Mouse (Mus musculus) forebrain, postnatal 0 days (tissue): ENCODE measurements around the gene Wnt9a. TPM values are rescaled to one million over a fixed set of nuclear protein-coding genes. Genes with fewer than 3 reads are reported as not detected.
"Not testable (repeated sequence)": the region's sequence is repeated elsewhere in the genome, so short reads cannot be mapped to it uniquely, and the experiment has no call there.

Source experiments
- ATAC-seq: fragments of 200-750 bp; cut with Nextera tagmentation; 2 replicates; pipeline ENCODE4 v1.8.0; 2017; ENCODE audit warnings: mild to moderate bottlenecking, moderate library complexity
- DNase-seq: peaks from one replicate; pipeline ENCODE4 v3.0.0-alpha.2; 2015
- H3K27ac ChIP-seq: fragments of 300-500 bp; sonication (generic); 2 replicates; pipeline ENCODE4 v1.5.1; 2014; ENCODE audit warnings: low read depth, mild to moderate bottlenecking, antibody characterized with exemption, low read length, moderate library complexity, mixed read lengths
- H3K27me3 ChIP-seq: fragments of 300-500 bp; sonication (generic); 2 replicates; pipeline ENCODE4 v1.6.1; 2014; ENCODE audit warnings: mild to moderate bottlenecking, low read length, mixed read lengths; ENCODE audit not compliant: insufficient read depth
- H3K36me3 ChIP-seq: fragments of 300-500 bp; sonication (generic); 2 replicates; pipeline ENCODE4 v1.6.1; 2014; ENCODE audit warnings: mild to moderate bottlenecking, moderate library complexity; ENCODE audit not compliant: insufficient read depth
- H3K4me1 ChIP-seq: fragments of 300-500 bp; sonication (generic); 2 replicates; pipeline ENCODE4 v1.6.1; 2014; ENCODE audit warnings: antibody characterized with exemption; ENCODE audit not compliant: insufficient read depth
- H3K4me2 ChIP-seq: fragments of 300-500 bp; sonication (generic); 2 replicates; pipeline ENCODE4 v1.6.1; 2014; ENCODE audit warnings: low read depth, mild to moderate bottlenecking, moderate library complexity
- H3K4me3 ChIP-seq: fragments of 300-500 bp; sonication (generic); 2 replicates; pipeline ENCODE4 v1.5.1; 2014; ENCODE audit warnings: low read depth, low read length, mixed read lengths
- H3K9ac ChIP-seq: fragments of 300-500 bp; sonication (generic); 2 replicates; pipeline ENCODE4 v1.6.1; 2014; ENCODE audit warnings: mild to moderate bottlenecking
- H3K9me3 ChIP-seq: fragments of 300-500 bp; sonication (generic); 2 replicates; pipeline ENCODE4 v1.6.1; 2016; ENCODE audit warnings: low read length
- CTCF ChIP-seq: sonication (generic); IDR thresholded peaks from 2 replicates; pipeline ENCODE4 v1.5.1; 2016; ENCODE audit warnings: antibody characterized with exemption, control low read depth, low read depth
- WGBS: fragments of 180-500 bp; shearing (Covaris S2); extraction: QIAGEN DNeasy Blood & Tissue Kit; methylation state at CpG from one replicate; pipeline ENCODE4 v1.1.7; 2014; 5-methylcytosine and 5-hydroxymethylcytosine counted together
- polyA plus RNA-seq: library from polyadenylated mRNA; unstranded; fragments of >200 nt; fragmentation: Nextera tagmentation; extraction: Ambion mirVana; gene quantifications from 2 replicates; pipeline ENCODE4 v1.2.1, GENCODE M21; 2015
- total RNA-seq: library from RNA; depleted of rRNA; stranded (reverse); fragments of >200 nt; gene quantifications from 2 replicates; pipeline ENCODE4 v1.2.3, GENCODE M21; 2014

Gene Wnt9a
- total and polyA plus RNA-seq, 2 experiments from 2014 or later, result 2.6 to 5.6 TPM

- H3K9ac ChIP-seq, result no peak overlapping the region
- H3K36me3 ChIP-seq, result no peaks in the 10 kb centered on the region
- TF ChIP-seq CTCF, result no peak
- H3K9me3 ChIP-seq, result no peaks in the 10 kb centered on the region
- peaks cover 32% of the 10 kb centered on the region for H3K27me3 ChIP-seq
- no peak for ATAC-seq
- H3K27ac ChIP-seq, result no peak overlapping the region
- no peak for DNase-seq
- no peaks in the 10 kb centered on the region for H3K4me1 ChIP-seq
- no peak overlapping the region for H3K4me3 ChIP-seq
- WGBS, result 19% methylated on average over 14 of the region's 14 CpGs
- H3K4me2 ChIP-seq, result no peak overlapping the region
Observed at GRCm38 (mm10) chr11:59284146-59284545, 22.6 kb upstream of the Wnt9a start.

- DNase-seq (no peak), ATAC-seq (no peak)
- no peak overlapping the region for H3K27ac ChIP-seq
- no peak overlapping the region for H3K4me2 ChIP-seq
- H3K4me1 ChIP-seq, result no peaks in the 10 kb centered on the region
- no peak for TF ChIP-seq CTCF
- no peak overlapping the region for H3K9ac ChIP-seq
- H3K4me3 ChIP-seq, result no peak overlapping the region
- H3K27me3 ChIP-seq, result peaks cover 69% of the 10 kb centered on the region
- H3K36me3 ChIP-seq, result no peaks in the 10 kb centered on the region
- H3K9me3 ChIP-seq, result no peaks in the 10 kb centered on the region
- under 1% methylated on average over 24 of the region's 25 CpGs for WGBS
Observed at GRCm38 (mm10) chr11:59289706-59290105, 17.0 kb upstream of the Wnt9a start.

GRCm38 (mm10) chr11:59290702-59291303 is 15.9 kb upstream of the Wnt9a start, which contains the start of gene Wnt3a:
TSS of gene Wnt3a (minus strand) at chr11:59290752.
- H3K4me3 ChIP-seq, result peak within 1 kb of the TSS; percentile 24
- DNase-seq, result no peak
- H3K27ac ChIP-seq, result no peak within 1 kb of the TSS
- no peaks in the 10 kb centered on the region for H3K9me3 ChIP-seq
- 2% methylated on average over 53 of the region's 60 CpGs for WGBS
- H3K27me3 ChIP-seq, result peaks cover 65% of the 10 kb centered on the region
- H3K4me1 ChIP-seq, result no peaks in the 10 kb centered on the region
- peak within 1 kb of the TSS; percentile 44 for H3K4me2 ChIP-seq
- no peak for TF ChIP-seq CTCF
- H3K9ac ChIP-seq, result 0 out of 2 replicates have a peak within 1 kb of the TSS, but pooled peaks have one; percentile 10
- ATAC-seq, result no peak
- no peaks in the 10 kb centered on the region for H3K36me3 ChIP-seq

GRCm38 (mm10) chr11:59293616-59294015 is 13.1 kb upstream of the Wnt9a start:
- H3K27ac ChIP-seq, result no peak overlapping the region
- H3K4me1 ChIP-seq, result no peaks in the 10 kb centered on the region
- peak; percentile 63 for TF ChIP-seq CTCF
- no peak overlapping the region for H3K4me3 ChIP-seq
- ATAC-seq (no peak), DNase-seq (no peak)
- peaks cover 55% of the 10 kb centered on the region for H3K27me3 ChIP-seq
- no peaks in the 10 kb centered on the region for H3K9me3 ChIP-seq
- 25% methylated on average over 7 of the region's 7 CpGs for WGBS
- no peak overlapping the region for H3K4me2 ChIP-seq
- no peaks in the 10 kb centered on the region for H3K36me3 ChIP-seq
- H3K9ac ChIP-seq, result no peak overlapping the region

- DNase-seq, result peak; percentile 83
- ATAC-seq, result peak; percentile 62
- H3K4me2 ChIP-seq, result no peak overlapping the region
Observed at GRCm38 (mm10) chr11:59297941-59298340, 8.8 kb upstream of the Wnt9a start.

GRCm38 (mm10) chr11:59300185-59300584 is 6.5 kb upstream of the Wnt9a start:
- Histone ChIP-seq H3K9me3 (no peaks in the 10 kb centered on the region), H3K9ac (no peak overlapping the region), H3K4me1 (0 out of 2 replicates have a peak, but pooled peaks cover 2% of the 10 kb centered on the region), H3K4me2 (no peak overlapping the region), H3K4me3 (no peak overlapping the region), H3K27ac (no peak overlapping the region), H3K36me3 (no peaks in the 10 kb centered on the region), H3K27me3 (peaks cover 22% of the 10 kb centered on the region)
- ATAC-seq (no peak), DNase-seq (no peak)
- WGBS, result 16% methylated on average over 3 of the region's 3 CpGs
- TF ChIP-seq CTCF, result peak; percentile 61

More at GRCm38 (mm10) chr11:59297941-59298340, 8.8 kb upstream of the Wnt9a start:
- no peaks in the 10 kb centered on the region for H3K4me1 ChIP-seq
- 22% methylated on average over 7 of the region's 7 CpGs for WGBS
- no peak overlapping the region for H3K27ac ChIP-seq
- H3K27me3 ChIP-seq, result peaks cover 24% of the 10 kb centered on the region
- no peak overlapping the region for H3K9ac ChIP-seq
- H3K9me3 ChIP-seq, result no peaks in the 10 kb centered on the region
- no peaks in the 10 kb centered on the region for H3K36me3 ChIP-seq
- H3K4me3 ChIP-seq, result no peak overlapping the region
- TF ChIP-seq CTCF, result peak; percentile 90

- H3K4me2 ChIP-seq, DNase-seq, H3K9ac ChIP-seq, ATAC-seq, H3K4me1 ChIP-seq, H3K36me3 ChIP-seq, H3K9me3 ChIP-seq, H3K27ac ChIP-seq, H3K4me3 ChIP-seq: not testable (repeated sequence)
- peaks cover 25% of the 10 kb centered on the region for H3K27me3 ChIP-seq
- WGBS, result 69% methylated on average over 2 of the region's 2 CpGs
Observed at GRCm38 (mm10) chr11:59301053-59301452, 5.7 kb upstream of the Wnt9a start.
